Mouse (Mus musculus) liver, postnatal 0 days (tissue): ENCODE measurements at regions not wholly inside any gene's neighbourhood (a gene's known extent, or its start where the extent isn't known, plus 50 kb on each side); places are given as distances from the start of the nearest gene placed in this dataset.

Source experiments
- ATAC-seq: fragments of 200-750 bp; cut with Nextera tagmentation; 2 replicates; pipeline ENCODE4 v1.8.0; 2017; ENCODE audit warnings: mild to moderate bottlenecking, moderate library complexity
- DNase-seq: peaks from one replicate; pipeline ENCODE4 v3.0.0-alpha.2; 2016
- H3K27ac ChIP-seq: fragments of 300-500 bp; sonication (generic); 2 replicates; pipeline ENCODE4 v1.5.1; 2014; ENCODE audit warnings: antibody characterized with exemption, moderate library complexity, mild to moderate bottlenecking, low read depth
- H3K27me3 ChIP-seq: fragments of 300-500 bp; sonication (generic); 2 replicates; pipeline ENCODE4 v1.6.1; 2014; ENCODE audit warnings: low read length, control low read depth, mixed read lengths; ENCODE audit not compliant: insufficient read depth
- H3K36me3 ChIP-seq: fragments of 300-500 bp; sonication (generic); replicated peaks from 2 replicates; pipeline ENCODE4 v1.6.1; 2014; ENCODE audit warnings: mild to moderate bottlenecking, control low read depth, low read length, moderate library complexity, mixed read lengths; ENCODE audit not compliant: insufficient read depth
- H3K4me1 ChIP-seq: fragments of 300-500 bp; sonication (generic); 2 replicates; pipeline ENCODE4 v1.6.1; 2014; ENCODE audit warnings: antibody characterized with exemption, mild to moderate bottlenecking, control low read depth; ENCODE audit not compliant: insufficient read depth
- H3K4me2 ChIP-seq: fragments of 300-500 bp; sonication (generic); 2 replicates; pipeline ENCODE4 v1.6.1; 2014; ENCODE audit warnings: low read depth, mild to moderate bottlenecking, low read length, moderate library complexity, mixed read lengths
- H3K4me3 ChIP-seq: fragments of 300-500 bp; sonication (generic); 2 replicates; pipeline ENCODE4 v1.5.1; 2014; ENCODE audit warnings: low read depth, low read length
- H3K9ac ChIP-seq: fragments of 300-500 bp; sonication (generic); replicated peaks from 2 replicates; pipeline ENCODE4 v1.6.1; 2014; ENCODE audit warnings: mild to moderate bottlenecking, moderate library complexity
- H3K9me3 ChIP-seq: fragments of 300-500 bp; sonication (generic); 2 replicates; pipeline ENCODE4 v1.6.1; 2016; ENCODE audit warnings: mild to moderate bottlenecking, control low read depth, low read length, mixed read lengths
- CTCF ChIP-seq: sonication (generic); IDR thresholded peaks from 2 replicates; pipeline ENCODE4 v1.5.1; 2016; ENCODE audit warnings: antibody characterized with exemption, low read depth
- EP300 ChIP-seq: IDR thresholded peaks from 2 replicates; pipeline ENCODE4 v1.6.1; 2016; ENCODE audit warnings: antibody characterized with exemption, low read depth, mild to moderate bottlenecking
- WGBS: fragments of 180-500 bp; shearing (Covaris S2); extraction: QIAGEN DNeasy Blood & Tissue Kit; methylation state at CpG from one replicate; pipeline ENCODE4 v1.1.7; 2014; ENCODE audit not compliant: insufficient replicate concordance; 5-methylcytosine and 5-hydroxymethylcytosine counted together

GRCm38 (mm10) chr8:128218886-128219285, 139.5 kb upstream of the Nrp1 start:
- H3K4me1 ChIP-seq = no peaks in the 10 kb centered on the region
- no peak for DNase-seq

DNA sequence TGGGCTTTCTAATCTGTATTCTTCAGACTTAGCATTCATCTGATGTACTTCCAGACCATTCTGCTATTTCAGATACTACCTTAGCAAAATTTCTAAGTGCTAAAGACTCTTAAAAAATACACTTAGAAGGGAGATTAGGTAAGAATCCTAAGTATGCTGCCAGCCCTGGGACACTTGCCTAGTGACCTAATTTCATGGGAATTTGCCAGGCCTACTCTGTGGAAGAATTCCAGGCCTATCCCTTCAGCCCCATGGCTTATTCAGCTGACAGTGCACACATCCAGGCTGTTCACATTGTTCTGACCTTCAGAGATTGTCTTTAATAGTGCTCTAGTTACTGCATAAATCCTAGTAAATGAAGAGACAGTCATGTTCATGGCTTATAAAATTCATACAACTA, 138.9 kb upstream of the Nrp1 start:
- Histone ChIP-seq H3K27me3 (no peaks in the 10 kb centered on the region), H3K27ac (no peak overlapping the region), H3K4me3 (no peak overlapping the region), H3K4me2 (no peak overlapping the region), H3K4me1 (peaks cover under 1% of the 10 kb centered on the region; the same call in 1 of the 2 replicates), H3K9me3 (no peaks in the 10 kb centered on the region), H3K36me3 (no peaks in the 10 kb centered on the region), H3K9ac (no peak overlapping the region)
- no peak for TF ChIP-seq EP300
- TF ChIP-seq CTCF = no peak
- ATAC-seq (no peak), DNase-seq (no peak)

More at GRCm38 (mm10) chr8:128218886-128219285, 139.5 kb upstream of the Nrp1 start:
- WGBS = 60% methylated on average over 2 of the region's 2 CpGs
- no peak overlapping the region for H3K4me2 ChIP-seq
- H3K27ac ChIP-seq = no peak overlapping the region
- TF ChIP-seq EP300 (no peak), CTCF (no peak)
- H3K36me3 ChIP-seq = no peaks in the 10 kb centered on the region
- no peaks in the 10 kb centered on the region for H3K27me3 ChIP-seq
- no peak overlapping the region for H3K4me3 ChIP-seq
- no peak overlapping the region for H3K9ac ChIP-seq
- ATAC-seq = no peak
- no peaks in the 10 kb centered on the region for H3K9me3 ChIP-seq

DNA sequence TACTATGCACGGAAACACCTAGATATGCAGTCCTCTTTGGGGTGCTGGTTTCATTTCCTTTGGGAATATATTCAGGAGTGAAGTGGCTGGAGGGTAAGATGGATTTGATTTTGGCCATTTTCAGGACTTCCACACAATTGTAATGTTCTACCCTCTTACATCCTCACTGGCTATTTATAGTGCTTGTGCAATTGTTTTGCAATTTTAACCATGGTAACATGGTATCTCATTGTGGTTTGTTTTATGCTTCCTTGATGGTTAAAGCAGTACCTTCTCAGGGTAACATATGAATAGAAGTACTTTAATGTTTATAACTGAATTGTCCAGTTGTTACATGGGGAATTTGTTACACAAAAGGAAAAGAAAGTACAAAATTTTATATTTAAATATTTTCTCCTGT, 135.3 kb upstream of the Nrp1 start:
- ATAC-seq = no peak
- no peak for DNase-seq
- no peak overlapping the region for H3K9ac ChIP-seq
- TF ChIP-seq CTCF (no peak), EP300 (no peak)
- H3K9me3 ChIP-seq = no peaks in the 10 kb centered on the region
- 58% methylated on average over 1 of the region's 1 CpGs for WGBS
- no peak overlapping the region for H3K4me3 ChIP-seq
- no peaks in the 10 kb centered on the region for H3K36me3 ChIP-seq
- peaks cover 3% of the 10 kb centered on the region; the same call in 1 of the 2 replicates for H3K4me1 ChIP-seq
- H3K27ac ChIP-seq = no peak overlapping the region
- H3K4me2 ChIP-seq = no peak overlapping the region
- no peaks in the 10 kb centered on the region for H3K27me3 ChIP-seq

DNA sequence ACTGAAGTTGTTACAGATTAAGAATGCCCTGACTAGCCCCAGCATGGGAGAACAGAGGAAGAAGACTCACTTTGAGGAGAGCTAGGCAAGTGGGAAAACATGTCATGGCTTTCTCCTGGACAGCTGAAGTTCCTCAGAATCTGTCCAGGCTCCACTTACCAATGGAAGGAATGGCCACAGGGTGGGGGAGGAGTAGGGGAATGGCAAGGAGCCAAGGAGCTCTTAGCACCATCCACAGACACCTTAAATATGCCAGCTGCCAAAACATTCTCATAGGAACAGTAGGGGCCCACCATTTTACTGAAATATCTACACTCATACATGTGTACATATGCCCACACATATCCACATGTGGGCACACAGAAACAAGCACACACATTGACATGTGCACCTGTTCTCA, 134.9 kb upstream of the Nrp1 start:
- ATAC-seq = no peak

DNA sequence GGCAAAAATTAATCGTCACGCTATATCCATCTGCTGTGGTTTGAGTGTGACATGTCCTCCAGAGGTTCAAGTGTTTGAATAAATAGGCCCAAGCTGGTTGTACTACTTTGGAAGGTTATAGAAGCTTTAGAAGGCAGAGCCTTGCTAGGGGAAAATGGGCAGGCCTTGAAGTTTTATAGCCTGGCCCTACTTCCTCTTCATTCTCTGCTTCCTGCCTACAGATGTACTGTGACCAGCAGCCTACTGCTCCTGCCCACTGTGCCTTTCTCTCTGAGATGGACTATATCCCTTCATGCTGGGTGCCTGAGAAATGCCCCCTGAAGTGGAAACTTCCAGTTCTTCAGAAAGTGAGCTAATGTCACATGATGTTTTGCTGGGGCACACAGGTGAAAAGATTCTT, 133.3 kb upstream of the Nrp1 start:
- no peaks in the 10 kb centered on the region for H3K36me3 ChIP-seq
- H3K27ac ChIP-seq = no peak overlapping the region
- WGBS = 62% methylated on average over 2 of the region's 2 CpGs
- H3K4me2 ChIP-seq = no peak overlapping the region
- DNase-seq (no peak), ATAC-seq (no peak)
- TF ChIP-seq CTCF (no peak), EP300 (no peak)
- H3K9ac ChIP-seq = no peak overlapping the region
- H3K4me1 ChIP-seq = peaks cover 3% of the 10 kb centered on the region; the same call in 1 of the 2 replicates
- no peaks in the 10 kb centered on the region for H3K27me3 ChIP-seq
- H3K4me3 ChIP-seq = no peak overlapping the region
- H3K9me3 ChIP-seq = no peaks in the 10 kb centered on the region

More for the DNA sequence above, 134.9 kb upstream of the Nrp1 start:
- H3K9me3 ChIP-seq = no peaks in the 10 kb centered on the region
- H3K4me2 ChIP-seq = no peak overlapping the region
- H3K4me3 ChIP-seq = no peak overlapping the region
- no peak overlapping the region for H3K27ac ChIP-seq
- H3K27me3 ChIP-seq = no peaks in the 10 kb centered on the region
- H3K9ac ChIP-seq = no peak overlapping the region
- no peaks in the 10 kb centered on the region for H3K36me3 ChIP-seq
- no peak for DNase-seq
- TF ChIP-seq EP300 (no peak), CTCF (no peak)
- peaks cover 3% of the 10 kb centered on the region; the same call in 1 of the 2 replicates for H3K4me1 ChIP-seq

- no peak for ATAC-seq
- no peak overlapping the region for H3K9ac ChIP-seq
Observed at GRCm38 (mm10) chr8:128235071-128235470, 123.3 kb upstream of the Nrp1 start.

DNA sequence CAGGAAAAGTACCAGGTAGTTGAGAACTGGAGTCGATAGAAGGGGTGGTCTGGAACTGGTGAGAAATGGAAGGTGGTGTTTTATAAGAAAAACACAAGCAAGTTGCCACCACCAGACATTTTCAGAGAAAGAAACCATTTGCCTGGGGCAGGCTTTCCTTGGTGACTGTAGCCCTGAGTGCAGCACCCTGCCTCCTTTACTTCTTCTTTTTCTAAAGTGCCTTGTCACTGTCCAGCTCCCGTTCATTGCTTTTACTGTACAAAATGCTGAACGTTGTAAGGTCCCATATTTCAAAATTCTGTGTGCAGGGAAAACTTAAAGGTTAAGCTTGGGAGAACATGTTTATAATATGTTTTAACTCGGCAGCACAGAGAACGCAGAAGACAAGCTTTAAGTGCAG, 122.9 kb upstream of the Nrp1 start:
- H3K4me1 ChIP-seq = no peaks in the 10 kb centered on the region
- WGBS = 39% methylated on average over 5 of the region's 5 CpGs
- no peak overlapping the region for H3K4me3 ChIP-seq
- TF ChIP-seq CTCF = no peak
- no peak for TF ChIP-seq EP300
- ATAC-seq (no peak), DNase-seq (no peak)
- H3K27ac ChIP-seq = no peak overlapping the region
- no peaks in the 10 kb centered on the region for H3K9me3 ChIP-seq
- no peaks in the 10 kb centered on the region for H3K36me3 ChIP-seq
- H3K4me2 ChIP-seq = no peak overlapping the region
- no peaks in the 10 kb centered on the region for H3K27me3 ChIP-seq
- no peak overlapping the region for H3K9ac ChIP-seq

More at GRCm38 (mm10) chr8:128235071-128235470, 123.3 kb upstream of the Nrp1 start:
- Histone ChIP-seq H3K4me1 (no peaks in the 10 kb centered on the region), H3K4me2 (no peak overlapping the region), H3K36me3 (no peaks in the 10 kb centered on the region), H3K4me3 (no peak overlapping the region), H3K27ac (no peak overlapping the region), H3K27me3 (no peaks in the 10 kb centered on the region), H3K9me3 (no peaks in the 10 kb centered on the region)
- TF ChIP-seq EP300 (no peak), CTCF (no peak)
- WGBS = 61% methylated on average over 11 of the region's 11 CpGs
- DNase-seq = no peak
